Mouse (Mus musculus): ENCODE results near the gene Gabarapl1. TPM values are rescaled to one million over a fixed set of nuclear protein-coding genes. Genes with fewer than 3 reads are reported as not detected.
A peak's percentile ranks its signal among the peaks of the same experiment; 100 is the strongest.

Gene Gabarapl1
- polyA plus RNA-seq, 2 experiments from 2014 or later = 6.9 to 13.7 TPM

- no peak for ATAC-seq
Observed at GRCm38 (mm10) chr6:129535723-129536122, 2.8 kb downstream of the Gabarapl1 start.

GRCm38 (mm10) chr6:129538555-129538954 lies 5.6 kb downstream of the Gabarapl1 start:
- no peak for ATAC-seq

- ATAC-seq = no peak
Observed at GRCm38 (mm10) chr6:129541931-129542330, 9.0 kb downstream of the Gabarapl1 start.

GRCm38 (mm10) chr6:129542540-129542939 lies 9.6 kb downstream of the Gabarapl1 start:
- ATAC-seq = no peak

GRCm38 (mm10) chr6:129543709-129544606 lies 11.0 kb downstream of the Gabarapl1 start:
- ATAC-seq = peak; percentile 79

- ATAC-seq = peak; percentile 50
Observed at GRCm38 (mm10) chr6:129547277-129547676, 14.3 kb downstream of the Gabarapl1 start.

GRCm38 (mm10) chr6:129548009-129548408 lies 15.0 kb downstream of the Gabarapl1 start:
- ATAC-seq = no peak

GRCm38 (mm10) chr6:129557298-129558023 lies 24.5 kb downstream of the Gabarapl1 start:
- ATAC-seq = no peak

GRCm38 (mm10) chr6:129558946-129559640 lies 26.1 kb downstream of the Gabarapl1 start:
- ATAC-seq = peak; percentile 91

GRCm38 (mm10) chr6:129559641-129560027 lies 26.7 kb downstream of the Gabarapl1 start:
- ATAC-seq = no peak

- ATAC-seq = no peak
Observed at GRCm38 (mm10) chr6:129565257-129565656, 32.3 kb downstream of the Gabarapl1 start.

- ATAC-seq = peak; percentile 45
Observed at GRCm38 (mm10) chr6:129575315-129575714, 42.4 kb downstream of the Gabarapl1 start.

GRCm38 (mm10) chr6:129577605-129578004 lies 44.6 kb downstream of the Gabarapl1 start, which contains the start of gene Klre1:
TSS of gene Klre1 (plus strand) at chr6:129577905.
- ATAC-seq = no peak

GRCm38 (mm10) chr6:129581274-129581673 lies 48.3 kb downstream of the Gabarapl1 start:
- ATAC-seq = no peak

- no peak for ATAC-seq
Observed at GRCm38 (mm10) chr6:129581896-129582295, 48.9 kb downstream of the Gabarapl1 start.

GRCm38 (mm10) chr6:129583014-129583413 lies 50.1 kb downstream of the Gabarapl1 start:
- no peak for ATAC-seq

GRCm38 (mm10) chr6:129591508-129591907 lies 58.5 kb downstream of the Gabarapl1 start, which contains the start of gene Klrd1:
TSS of gene Klrd1 (plus strand) at chr6:129591782.
- no peak for ATAC-seq

Other genes starting within 250 kb of the Gabarapl1 start
- gene 4922502D21Rik, start 201.4 kb upstream of the Gabarapl1 start, polyA plus RNA-seq (2017; shearing (Covaris generic)) = not detected
- 1 to 10 TPM; 1.3 to 1.4 TPM for gene Clec12a, start 190.5 kb upstream of the Gabarapl1 start, polyA plus RNA-seq (2017; shearing (Covaris generic))
- gene Clec12b, start 147.3 kb upstream of the Gabarapl1 start, polyA plus RNA-seq (2017; shearing (Covaris generic)) = not detected
- gene Clec1b, start 135.9 kb upstream of the Gabarapl1 start, polyA plus RNA-seq (2017; shearing (Covaris generic)) = under 1 TPM in 1 of 2 experiments, not detected in 1; 0.56 TPM
- gene Clec9a, start 124.3 kb upstream of the Gabarapl1 start, polyA plus RNA-seq (2017; shearing (Covaris generic)) = not detected
- not detected for gene Clec1a, start 81.2 kb upstream of the Gabarapl1 start, polyA plus RNA-seq (2017; shearing (Covaris generic))
- gene Olr1, start 26.0 kb upstream of the Gabarapl1 start, polyA plus RNA-seq (2017; shearing (Covaris generic)) = under 1 TPM in 1 of 2 experiments, not detected in 1; 0.16 TPM
- not detected for gene Tmem52b, start 20.6 kb upstream of the Gabarapl1 start, polyA plus RNA-seq (2017; shearing (Covaris generic))
- under 1 TPM in 1 of 2 experiments, not detected in 1; 0.35 TPM for gene Klre1, start 44.7 kb downstream of the Gabarapl1 start, polyA plus RNA-seq (2017; shearing (Covaris generic))
- not detected for gene Klrd1, start 58.6 kb downstream of the Gabarapl1 start, polyA plus RNA-seq (2017; shearing (Covaris generic))
- under 1 TPM; 0.39 to 0.49 TPM for gene Klrk1, start 90.7 kb downstream of the Gabarapl1 start, polyA plus RNA-seq (2017; shearing (Covaris generic))
- gene Klrc3, start 110.2 kb downstream of the Gabarapl1 start, polyA plus RNA-seq (2017; shearing (Covaris generic)) = not detected
- gene Klrc2, start 127.5 kb downstream of the Gabarapl1 start, polyA plus RNA-seq (2017; shearing (Covaris generic)) = under 1 TPM in 1 of 2 experiments, not detected in 1; 0.19 TPM
- under 1 TPM in 1 of 2 experiments, not detected in 1; 0.17 TPM for gene Klrc1, start 145.8 kb downstream of the Gabarapl1 start, polyA plus RNA-seq (2017; shearing (Covaris generic))
- not detected for gene Klri1, start 184.0 kb downstream of the Gabarapl1 start, polyA plus RNA-seq (2017; shearing (Covaris generic))
- not detected for gene Klri2, start 207.3 kb downstream of the Gabarapl1 start, polyA plus RNA-seq (2017; shearing (Covaris generic))